Mouse (Mus musculus) testis, postnatal 14 days (tissue): ENCODE data around the gene Ankmy2.
"Not testable (repeated sequence)": the region's sequence is repeated elsewhere in the genome, so short reads cannot be mapped to it uniquely, and the experiment has no call there.

Source experiments
- DNase-seq: peaks from one replicate; pipeline ENCODE4 v3.0.0; 2021; ENCODE audit warnings: low spot score

The Ankmy2 gene

DNA sequence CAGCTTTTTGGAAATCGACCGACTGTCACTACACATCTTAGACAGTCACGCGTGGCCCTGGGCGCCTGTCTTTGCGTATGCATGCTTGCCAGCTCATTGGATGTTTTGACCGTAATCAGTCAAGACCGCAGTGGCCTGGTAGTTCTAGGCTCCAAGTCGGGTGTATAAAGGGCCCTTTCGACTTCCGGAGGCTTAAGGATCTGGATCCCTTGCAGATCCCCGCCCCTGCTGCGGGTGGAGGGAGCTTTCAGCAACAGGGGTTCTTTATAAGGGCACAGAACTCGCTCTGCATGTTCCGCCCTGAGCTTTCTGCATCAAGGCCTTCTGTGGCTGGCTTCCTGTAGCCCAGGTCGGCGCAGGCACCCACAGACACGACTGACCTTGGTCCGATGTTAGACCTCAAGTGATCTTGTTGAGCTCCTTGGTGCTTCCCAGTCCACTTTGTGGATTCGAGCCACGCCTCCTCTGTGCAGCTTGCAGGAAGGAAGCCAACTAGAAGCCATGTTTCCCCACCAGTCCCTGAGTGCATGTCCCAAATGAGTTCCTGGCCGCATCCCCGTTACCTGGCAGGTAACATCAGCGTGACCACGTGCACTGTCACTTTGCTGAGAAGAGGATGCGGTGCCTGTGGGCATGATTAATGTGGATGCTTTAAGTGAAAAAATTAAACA lies 859 bp downstream of the Ankmy2 start, which contains the start of gene Bzw2:
TSS of gene Bzw2 (minus strand) at position 443 of the 671 bp plus-strand sequence.
- DNase-seq = peak; percentile 59

DNA sequence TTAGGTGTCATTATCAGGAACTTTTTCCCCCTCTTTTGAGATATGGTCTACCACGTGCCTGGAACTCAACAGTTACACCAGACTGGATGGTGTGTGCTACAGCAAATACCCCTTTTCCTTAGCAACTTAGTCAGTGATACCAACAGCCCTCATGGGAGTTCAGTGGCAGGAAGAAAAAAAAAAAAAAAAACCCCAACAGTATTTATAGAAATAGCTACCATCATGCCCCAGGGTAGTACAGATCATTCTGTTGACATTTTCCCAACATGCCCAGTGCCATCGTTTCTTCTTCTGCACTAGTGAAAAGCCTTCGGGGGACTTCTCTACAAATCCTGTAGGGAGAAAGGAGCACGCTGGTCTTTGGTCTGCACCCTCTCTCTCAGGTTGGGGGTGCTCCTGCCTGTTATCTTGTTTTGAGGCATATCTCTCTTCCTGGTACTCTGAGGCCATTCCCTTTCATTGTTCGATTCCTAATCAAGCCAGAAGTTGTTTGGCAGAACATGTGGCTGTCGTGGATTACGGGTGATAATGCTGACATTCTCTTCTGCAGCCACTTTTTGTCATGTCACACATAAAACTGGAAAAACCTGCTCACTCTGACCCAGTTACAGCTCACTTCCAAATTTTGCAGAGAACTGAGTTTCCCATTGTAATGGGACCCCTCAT lies 7.3 kb downstream of the Ankmy2 start:
- DNase-seq = no peak

DNA sequence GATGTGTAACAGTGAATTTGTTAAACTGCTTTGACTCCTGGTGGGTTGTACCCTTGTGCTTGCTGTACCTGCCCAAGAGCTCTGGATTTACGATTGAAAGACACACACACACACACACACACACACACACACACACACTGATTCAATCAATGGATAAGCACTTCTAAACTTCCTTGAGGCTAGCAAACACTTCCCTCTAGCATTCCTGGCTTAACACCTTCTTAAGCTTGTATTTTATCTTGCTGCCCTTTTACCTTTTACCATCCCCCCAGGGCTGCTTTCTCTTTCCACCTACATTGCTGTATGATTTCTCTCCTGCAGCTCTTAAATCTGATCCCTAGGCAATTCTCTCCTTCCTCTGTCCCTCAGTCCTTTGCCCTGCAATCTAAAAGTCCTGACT lies 8.4 kb downstream of the Ankmy2 start:
- no peak for DNase-seq

DNA sequence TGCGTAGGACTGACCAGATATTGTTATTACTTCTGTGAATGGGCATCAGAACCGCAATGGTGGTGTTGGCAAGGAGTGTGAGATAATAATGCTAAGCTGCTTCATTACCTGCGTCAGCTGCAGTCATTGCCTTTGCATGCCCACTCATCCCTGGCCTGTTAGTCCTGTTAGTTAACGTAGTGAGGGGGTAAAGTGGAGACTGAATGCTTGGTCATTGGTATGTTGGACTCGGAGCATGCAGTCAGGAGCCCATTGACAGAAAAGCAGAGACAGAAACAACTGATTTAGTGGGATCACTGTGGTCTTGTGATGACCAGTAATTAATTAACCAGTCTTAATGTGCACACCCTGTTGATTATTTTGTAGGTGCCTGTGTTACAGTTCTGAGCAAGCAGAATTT lies 20.3 kb downstream of the Ankmy2 start:
- DNase-seq = no peak

DNA sequence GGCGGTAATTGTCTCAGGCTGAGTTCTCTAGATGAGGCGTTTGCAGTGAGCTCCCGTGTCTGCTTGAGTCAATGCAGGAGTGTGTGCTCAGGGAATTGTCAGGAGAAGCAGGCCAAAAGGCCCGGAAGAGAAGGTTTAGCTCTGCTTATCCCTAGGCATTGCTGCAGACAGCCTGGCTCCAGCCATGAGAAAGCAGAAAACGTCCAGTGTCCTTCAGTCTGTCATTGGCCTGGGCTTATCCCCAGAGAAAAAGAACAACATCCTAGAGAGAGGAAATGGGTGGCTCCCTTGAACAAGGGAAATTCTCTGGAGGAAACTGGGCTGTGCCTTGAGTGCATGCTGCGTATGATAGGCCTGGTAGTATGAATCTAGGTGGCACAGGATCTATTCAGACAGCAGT lies 25.7 kb downstream of the Ankmy2 start:
- no peak for DNase-seq

DNA sequence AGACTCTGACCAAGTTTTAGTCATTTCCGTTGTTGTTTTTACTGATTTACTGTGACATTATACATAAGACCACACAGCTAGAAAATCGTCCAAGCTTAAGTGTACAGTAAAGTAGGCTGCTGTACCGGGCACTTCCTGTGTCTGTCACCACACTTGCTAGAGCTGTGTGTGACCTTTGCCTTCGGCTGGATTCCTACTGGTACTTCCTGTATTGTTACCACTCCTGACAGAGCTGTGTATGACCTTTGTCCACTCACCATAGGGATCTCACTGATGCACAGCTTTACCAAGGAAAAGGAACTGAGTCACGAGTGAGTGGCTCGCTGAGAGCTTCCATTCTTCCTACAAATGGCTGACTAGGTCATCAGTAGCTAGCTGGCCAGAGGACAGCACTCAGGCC lies 30.2 kb downstream of the Ankmy2 start:
- DNase-seq = no peak

DNA sequence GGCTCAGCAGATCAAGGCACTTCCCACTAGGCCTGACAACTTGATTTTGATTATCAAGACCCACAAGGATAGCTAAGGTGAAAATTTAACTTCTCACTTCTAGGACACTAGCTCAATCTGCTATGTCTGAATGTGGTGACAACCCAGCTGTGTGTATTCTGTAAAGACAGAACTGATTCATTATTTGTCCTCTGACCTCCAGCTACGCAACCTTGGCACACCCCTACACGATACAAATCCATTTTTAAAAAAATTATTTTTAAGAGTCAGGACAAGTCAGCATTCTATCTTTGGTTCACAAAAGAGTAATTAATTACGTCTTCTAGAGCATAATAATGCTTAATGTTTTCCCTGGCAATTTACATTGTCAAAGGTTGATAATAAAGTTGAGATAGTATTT lies 32.7 kb downstream of the Ankmy2 start:
- DNase-seq = no peak

DNA sequence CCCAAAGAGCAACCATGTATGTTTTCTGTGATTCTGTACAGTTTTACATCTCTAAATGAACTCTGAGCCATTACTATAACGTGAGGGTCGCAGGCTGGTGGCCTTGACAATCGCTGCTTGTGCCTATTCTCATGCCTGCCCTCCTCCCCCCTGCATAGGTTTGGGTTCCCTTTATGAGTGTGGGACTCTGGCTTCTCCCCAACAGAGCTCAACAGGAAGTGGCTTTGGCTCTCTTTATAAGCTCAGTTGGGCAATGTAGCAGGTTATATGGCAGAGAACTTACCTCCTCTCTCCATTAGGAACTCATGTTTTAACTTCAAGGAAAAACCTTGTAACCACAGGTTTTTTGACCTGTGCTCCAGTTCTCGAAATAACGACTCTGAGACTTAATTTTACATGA lies 33.4 kb downstream of the Ankmy2 start:
- no peak for DNase-seq

DNA sequence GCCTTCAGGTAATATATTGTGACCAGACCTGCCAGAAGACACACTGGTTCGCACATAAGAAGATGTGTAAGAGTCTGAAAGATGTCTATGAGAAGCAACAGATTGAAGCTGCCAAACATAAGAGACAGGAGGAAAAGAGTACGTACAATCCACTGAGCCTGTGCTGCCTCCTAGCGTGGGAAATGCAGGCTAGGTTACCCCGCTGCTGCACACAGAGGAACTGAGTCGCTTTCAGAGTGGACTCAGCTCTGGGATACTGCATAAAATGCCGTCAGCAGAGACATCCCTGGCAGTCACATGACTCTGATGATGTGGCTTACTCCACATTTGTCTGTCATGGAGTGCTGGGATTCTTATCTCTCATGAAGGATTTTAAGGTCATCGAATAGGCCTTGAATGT lies 38.1 kb downstream of the Ankmy2 start:
- DNase-seq = no peak

DNA sequence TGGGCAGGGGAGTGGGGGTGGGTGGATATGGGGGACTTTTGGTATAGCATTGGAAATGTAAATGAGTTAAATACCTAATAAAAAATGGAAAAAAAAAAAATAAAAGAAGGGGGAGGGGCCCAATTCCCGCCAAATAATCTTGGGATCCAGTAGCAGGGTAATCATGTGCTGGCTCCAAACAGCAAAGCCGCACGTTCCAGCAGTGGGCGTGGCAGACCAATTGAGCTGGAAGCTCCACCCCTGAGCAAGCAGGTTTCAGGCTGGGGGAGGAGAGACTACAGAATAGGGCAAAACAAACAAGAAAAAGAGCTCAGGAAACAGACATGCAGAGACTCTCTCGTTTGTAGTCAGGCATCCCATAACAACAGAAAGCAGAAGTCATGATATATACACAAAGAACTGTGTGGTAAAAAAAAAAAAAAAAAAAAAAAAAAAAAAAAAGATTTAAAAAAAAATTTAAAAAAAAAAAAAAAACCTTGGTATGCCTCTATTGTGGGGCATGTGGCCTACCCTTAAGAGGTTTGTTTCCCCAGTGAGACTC lies 48.7 kb downstream of the Ankmy2 start:
- not testable (repeated sequence) for DNase-seq

DNA sequence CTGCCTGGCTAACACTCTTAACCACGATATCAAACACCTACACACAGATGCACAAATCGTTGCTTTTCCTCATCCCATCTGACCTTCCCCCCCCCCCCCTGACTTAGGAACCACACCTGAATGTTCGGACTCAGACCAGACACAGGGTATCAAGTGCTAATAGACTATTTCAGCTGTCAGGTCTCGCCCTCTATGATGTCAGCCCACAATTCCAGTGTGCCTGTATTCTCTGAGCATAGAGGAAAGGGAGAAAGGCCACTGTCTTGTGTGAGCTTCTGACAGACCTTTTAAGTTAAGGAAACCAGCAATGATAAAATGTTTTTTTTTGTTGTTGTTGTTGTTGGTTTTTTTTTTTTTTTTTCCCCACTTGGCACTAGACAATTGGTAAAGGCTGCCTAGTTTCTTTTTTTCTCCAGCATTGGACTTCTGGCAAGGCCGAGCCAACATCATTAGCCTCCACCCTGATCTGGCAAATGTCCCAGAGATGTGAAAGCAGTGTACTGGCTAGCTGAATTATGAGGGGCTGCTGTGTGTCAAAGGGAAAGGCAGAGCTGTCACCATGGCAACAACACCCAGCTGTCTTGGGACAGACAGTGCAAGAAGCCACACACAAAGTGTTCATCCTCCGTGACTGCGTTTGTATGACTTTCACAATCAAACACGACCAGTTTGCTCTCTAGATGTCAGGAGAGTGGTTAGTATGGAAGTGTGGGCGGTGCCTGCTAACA lies 50.3 kb downstream of the Ankmy2 start:
- peak; percentile 15 for DNase-seq

DNA sequence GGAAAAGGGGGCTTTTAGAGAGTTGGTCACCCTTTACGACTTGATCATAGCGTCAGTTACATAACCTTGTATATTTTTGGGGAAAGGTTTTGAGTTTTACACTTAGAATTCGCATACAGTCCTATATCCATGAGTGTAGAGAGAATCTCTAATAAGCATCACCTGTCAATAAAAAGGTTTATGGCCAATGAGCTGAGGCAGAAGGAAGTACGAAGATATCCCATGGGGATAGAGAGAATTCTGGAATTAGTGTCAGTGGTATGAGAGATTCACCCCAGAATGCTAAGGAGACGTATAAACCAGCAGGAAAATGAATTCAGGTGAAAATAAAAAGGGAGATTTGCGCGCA lies 50.9 kb downstream of the Ankmy2 start:
- DNase-seq = no peak

DNA sequence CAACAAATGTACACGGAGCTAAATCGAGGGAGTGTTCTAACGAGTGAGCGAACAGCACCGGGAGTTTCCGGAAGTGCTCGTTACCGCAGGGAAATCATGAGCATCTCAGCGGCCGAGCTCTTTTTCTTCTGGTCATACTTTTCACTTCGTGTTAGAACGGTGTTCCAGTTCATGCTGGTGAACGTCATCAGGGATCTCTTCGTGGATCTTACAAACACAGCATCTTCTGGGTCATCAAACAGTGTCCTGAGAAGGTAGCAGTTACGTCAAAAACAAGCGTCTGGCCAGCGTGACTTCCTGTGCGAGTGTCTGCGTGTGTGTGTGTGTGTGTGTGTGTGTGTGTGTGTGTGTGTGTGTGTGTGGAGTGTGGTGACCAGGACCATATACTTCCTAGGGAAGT lies 51.5 kb downstream of the Ankmy2 start:
- peak; percentile 5 for DNase-seq

DNA sequence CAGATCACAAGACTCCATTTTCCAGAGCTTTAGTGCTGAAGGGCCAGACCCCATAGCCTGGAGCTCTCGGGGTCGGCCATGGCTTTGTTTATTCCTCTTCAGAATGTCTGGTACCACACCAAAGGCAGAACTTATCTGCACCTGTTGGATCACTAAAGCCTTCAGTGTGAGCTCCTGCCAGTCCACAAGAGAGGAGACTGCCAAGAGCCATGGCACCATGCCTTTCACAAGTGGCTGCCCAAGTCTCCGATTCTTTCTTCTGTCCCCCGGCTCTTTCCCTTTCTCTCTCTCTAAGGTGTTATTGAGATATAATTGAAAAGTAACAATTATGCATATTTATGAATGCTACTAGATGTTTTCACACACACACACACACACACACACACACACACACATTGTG lies 53.2 kb downstream of the Ankmy2 start:
- DNase-seq = no peak

DNA sequence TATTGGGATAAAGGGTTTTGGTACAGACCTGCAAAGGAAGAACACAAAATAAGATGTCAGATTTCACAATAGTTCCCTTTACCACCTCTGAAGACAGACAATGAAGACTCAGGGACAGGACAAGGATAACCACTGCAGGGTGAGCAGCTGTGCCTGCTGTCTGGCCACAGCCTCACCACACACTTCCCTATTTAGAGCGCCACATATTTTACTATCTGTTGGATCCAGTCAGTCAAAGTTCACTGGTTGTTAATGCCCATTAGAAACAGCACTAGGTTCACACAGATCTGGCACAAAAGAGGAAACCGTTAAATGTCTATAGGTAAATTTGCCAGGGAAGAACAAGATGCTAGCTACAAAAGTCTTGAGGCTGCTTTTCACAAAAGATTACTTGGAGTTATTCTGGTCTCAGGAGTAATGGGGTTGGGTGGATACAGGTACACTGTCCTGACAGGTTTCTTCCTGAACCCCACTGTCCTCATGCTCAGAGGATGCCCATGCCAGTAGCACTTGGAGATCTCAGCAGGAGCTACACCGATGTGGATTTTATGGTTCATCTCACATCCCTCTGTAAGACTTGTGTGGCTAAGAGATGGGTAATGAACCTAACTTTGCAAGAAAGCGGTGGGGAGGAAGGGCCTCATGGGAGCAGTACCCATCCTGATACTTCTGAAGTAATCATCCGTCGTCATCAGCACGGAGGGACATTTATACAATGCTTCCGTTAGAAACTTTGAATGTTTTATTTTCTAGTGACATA lies 57.7 kb downstream of the Ankmy2 start:
- no peak for DNase-seq

DNA sequence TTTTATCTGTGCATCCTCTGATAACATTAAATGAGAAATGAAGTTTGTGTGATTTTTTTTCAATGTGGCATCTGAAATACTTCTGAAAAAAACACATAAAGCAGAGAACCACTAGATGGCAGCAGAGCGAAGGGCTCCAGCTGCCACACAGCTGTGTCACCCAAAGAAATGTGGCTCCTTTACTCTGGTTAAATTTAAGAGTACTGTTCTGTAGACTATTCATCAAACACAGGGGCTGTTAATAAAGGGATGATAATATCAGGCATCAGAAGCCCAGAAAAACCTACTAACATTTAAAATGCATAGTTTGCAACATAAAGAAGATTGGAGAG lies 58.2 kb downstream of the Ankmy2 start:
- DNase-seq = no peak

DNA sequence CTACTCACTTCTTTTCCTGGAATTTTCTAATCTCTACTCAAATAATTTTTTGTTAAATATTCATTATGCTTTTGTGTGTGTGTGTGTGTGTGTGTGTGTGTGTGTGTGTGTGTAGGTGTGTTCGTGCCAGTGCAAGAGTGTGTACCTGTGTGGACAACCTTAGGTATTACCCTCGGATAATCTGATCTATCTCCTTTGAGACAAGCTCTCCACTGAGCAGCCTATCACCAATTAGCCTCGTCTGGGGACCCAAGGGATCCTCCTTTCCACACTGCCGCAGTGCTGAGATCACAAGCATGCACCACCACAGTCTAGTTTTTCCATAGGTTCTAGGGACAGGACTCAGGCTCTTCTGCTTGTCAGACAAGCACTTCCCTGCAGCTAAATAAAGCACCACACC lies 59.3 kb downstream of the Ankmy2 start:
- no peak for DNase-seq

DNA sequence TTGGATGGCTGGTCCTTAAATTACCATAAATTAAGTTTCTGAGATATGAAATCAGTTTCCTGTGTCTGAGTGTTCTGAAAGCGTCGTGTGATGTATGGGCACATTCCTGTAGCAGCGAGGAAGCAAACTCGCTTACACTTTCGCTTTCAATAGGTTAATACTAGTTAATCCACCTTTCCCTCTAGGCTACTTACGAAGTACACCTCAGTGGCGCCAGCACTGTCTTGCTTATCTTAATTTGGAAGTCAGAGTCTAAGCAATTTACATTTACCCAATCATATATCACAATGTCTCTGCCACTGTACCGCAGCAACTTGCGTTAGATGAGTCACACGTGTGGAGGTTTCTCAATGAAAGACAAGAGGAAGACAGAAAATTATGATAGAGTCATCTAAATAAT lies 60.0 kb downstream of the Ankmy2 start:
- no peak for DNase-seq

DNA sequence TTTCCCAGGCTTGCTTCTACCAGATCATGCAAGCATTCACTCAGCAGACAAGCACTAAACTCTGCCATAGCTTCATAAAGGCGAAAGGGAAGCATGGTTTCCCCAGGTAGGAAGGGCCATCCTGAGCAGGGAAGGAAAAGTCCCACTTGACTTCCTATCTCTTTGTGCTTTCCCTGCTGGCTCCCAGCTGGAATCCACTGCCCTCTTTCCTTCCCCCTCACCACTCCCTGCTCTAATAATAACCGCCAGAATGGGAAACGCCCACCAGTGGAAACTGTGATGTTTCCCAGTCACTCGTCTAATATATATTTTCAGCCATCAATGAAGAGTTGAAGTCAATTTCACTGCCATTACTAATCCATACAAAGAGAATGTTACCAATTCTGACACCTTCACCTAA lies 67.5 kb downstream of the Ankmy2 start:
- no peak for DNase-seq

DNA sequence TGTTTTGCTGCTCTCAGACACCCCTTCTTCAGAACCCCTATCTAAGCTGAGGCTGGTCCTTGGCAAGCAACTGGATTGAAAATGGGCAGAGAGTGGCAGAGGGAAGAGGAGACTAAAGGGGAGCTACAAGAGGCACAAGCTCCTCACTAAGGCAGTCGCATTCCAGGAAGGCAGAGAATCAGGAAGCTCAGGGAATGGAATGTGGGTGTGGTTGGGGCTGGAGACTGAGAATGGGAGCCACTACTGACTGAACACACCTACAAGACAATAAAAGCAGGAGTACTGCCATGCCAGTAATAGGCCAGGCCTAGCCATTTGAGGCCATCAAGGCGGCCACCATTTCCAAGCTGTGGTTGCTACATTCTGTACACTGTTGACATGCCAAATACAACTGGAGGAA lies 74.5 kb downstream of the Ankmy2 start:
- DNase-seq = no peak

DNA sequence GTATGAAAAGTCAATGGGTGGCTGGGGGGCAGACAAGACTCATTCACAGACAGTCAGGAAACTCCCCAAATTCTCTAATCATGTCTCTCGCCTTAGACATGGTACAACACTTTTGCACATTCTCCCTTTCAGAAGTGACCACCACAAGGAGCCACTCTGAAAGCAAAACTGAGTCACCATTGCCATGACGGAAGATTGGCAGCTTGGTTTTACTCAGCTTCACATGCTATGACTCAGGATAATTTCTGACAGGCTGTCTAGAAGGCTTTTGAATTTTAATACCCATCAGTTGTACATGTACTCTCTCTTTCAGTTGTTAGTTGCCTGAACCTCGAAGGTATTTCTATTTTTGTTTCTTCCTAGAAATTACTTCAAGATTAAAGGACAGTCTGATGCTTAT lies 84.3 kb downstream of the Ankmy2 start:
- DNase-seq = no peak
